Mouse (Mus musculus) G1E-ER4 (cell line): ENCODE results near the gene Asap3. TPM values are rescaled to one million over a fixed set of nuclear protein-coding genes. Genes with fewer than 3 reads are reported as not detected.

Experiments
- GATA1 ChIP-seq: IDR thresholded peaks from one replicate; pipeline ENCODE4 v1.8.0; 2012; ENCODE audit warnings: low read length, inconsistent platforms
- polyA plus RNA-seq: library from polyadenylated mRNA; stranded (reverse); fragments of >175 nt; gene quantifications from 2 replicates; pipeline ENCODE4 v1.2.3, GENCODE M21; 2012

Gene Asap3
- polyA plus RNA-seq, 1 experiment, result 0.08 TPM

DNA sequence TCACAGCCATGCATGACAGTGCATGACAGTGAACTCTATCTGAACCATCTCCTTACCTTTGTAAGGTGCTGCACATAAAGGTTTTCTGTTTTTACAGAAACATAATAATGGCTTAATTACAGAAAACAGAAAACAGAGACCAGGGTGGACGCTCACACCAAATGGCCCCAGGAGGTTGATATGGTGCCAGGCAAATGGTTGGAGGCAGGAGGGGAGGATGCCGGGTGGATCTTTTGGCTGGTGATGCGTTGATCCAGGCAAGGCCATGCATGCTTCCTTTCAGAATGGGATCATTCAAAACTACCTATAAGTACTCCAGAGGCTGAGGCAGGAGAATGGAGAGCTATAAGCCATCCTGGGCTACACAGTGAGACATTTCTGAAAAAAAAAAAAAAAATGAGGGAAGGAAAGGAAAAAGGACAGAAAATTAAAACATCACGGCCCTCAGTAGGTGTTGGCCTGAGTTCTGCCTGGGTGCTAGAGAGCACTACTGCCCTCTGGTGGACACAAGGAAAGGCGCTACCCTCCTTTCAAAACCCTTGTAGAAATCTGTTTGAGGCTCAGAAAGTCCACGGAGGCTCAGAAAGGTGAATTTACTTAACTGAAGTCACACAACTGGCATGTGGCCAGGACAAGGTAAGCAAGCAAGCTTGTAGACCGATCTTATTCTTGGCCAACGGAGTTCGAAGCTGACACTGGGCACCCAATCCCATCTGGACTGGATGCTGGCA is 6.4 kb upstream of the Asap3 start:
- TF ChIP-seq GATA1, result no peak

DNA sequence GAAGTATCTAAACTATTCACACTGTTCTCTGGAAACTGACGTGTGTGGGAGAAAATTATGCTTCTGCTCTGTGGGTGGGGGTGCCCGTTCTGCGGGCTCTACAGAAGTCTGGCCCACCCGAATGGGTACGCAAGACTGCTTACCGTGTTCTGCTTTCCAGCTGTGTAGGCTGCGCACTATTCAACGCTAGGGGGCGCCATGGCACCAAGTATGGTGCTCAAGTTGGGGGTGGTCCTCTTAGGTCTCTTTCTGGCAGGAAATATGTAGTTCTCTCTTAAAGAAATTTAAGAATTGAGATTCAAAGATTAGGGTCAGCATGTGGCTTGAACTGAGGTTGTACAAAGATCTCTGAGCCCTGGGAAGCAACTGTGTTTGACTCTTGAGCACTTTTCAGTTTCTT is 3.7 kb upstream of the Asap3 start:
- no peak for TF ChIP-seq GATA1

DNA sequence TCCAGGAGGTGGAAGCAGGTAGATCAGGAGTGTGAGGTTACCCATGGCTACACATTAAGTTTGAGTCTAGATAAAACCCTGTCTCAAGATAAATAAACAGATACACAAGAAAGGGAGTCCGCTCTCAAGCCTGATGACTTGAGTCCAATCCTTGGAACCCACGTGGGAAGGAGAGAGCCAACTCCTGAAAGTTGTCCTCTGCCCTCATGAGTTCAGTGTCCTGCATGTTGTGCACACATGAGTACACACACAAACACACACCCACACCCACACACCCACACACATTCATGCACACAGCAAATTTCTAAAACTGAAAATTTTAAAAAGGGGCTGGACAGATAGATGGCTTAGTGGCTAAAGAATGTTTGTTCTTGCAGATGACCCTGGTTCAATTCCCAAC is 1.4 kb upstream of the Asap3 start:
- no peak for TF ChIP-seq GATA1

DNA sequence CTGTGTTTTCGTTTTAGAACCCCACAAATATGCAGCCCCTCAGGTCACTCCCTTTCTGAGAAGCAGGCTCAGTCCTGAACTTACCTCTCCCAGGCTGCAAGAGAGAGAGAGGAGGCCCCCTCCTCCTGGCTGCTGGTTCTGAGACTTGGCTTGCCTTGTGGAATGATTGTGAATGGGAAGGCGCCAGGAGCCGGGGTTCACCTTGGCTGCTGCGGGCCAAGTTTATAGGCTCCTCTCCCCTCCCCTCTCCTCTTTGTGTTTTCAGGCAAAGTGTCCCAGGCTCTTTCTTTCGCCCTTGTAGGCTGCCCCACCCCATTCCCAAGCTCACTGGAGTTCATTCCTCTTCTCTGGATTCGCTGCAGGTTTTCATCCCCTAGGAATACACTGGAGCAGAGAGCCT is 778 bp downstream of the Asap3 start:
- no peak for TF ChIP-seq GATA1

DNA sequence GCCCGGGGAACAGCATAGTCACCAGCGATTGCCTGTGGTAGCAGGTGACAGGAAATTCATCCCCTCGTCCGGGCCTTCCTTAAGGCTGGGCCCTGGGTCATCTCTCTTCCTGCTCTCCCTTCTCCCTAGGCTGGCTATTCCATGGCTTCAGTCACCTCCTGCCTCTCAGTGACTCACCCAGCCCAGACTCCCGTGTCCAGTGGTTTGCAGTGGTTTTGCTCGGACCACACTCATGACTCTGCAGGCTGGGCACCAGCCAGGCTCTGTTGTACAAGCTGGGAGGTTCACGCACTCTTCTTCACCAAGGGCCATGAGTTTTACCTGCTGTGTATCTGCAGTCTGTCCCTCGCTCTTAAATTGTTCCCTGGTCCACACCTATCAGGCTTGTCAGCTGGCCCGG is 4.8 kb downstream of the Asap3 start:
- no peak for TF ChIP-seq GATA1

DNA sequence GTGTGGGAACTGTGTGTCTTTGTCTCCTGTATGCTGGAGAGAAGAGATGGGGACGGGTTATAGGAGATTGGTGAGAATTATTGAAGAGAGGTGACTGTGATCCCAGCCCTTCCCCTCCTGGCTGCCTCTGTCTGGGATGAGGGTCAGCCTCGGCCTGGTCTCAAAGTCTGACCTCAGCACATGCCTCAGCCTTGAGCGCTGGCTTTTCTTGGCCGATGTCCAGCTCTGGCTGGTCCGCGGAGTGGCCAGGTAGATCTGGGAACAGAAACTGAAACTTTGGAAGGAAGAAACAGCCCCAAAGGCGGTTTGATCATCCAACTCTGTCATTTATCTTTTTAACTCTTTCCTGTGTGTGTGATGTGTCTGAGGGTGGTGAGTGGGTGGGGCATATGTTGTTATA is 7.5 kb downstream of the Asap3 start:
- TF ChIP-seq GATA1, result no peak

DNA sequence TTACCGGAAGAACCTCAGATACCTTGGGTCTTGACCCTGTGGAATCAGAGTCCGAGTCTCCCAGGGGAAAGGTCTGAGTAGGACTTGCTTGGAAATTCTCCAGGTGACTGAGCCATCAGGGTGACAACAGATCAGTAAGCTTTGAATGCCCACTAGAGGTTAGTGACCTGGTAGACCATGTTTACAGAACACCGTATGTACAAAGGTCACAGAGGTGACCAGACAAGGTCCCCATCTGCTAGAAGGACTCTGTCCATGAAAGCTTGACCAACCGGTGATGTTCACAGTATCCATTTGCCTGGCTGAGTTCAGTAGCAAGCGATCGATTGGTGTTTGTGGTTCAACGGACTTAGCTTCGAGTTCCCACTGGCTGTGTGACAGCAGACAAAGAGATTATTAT is 8.7 kb downstream of the Asap3 start:
- no peak for TF ChIP-seq GATA1

DNA sequence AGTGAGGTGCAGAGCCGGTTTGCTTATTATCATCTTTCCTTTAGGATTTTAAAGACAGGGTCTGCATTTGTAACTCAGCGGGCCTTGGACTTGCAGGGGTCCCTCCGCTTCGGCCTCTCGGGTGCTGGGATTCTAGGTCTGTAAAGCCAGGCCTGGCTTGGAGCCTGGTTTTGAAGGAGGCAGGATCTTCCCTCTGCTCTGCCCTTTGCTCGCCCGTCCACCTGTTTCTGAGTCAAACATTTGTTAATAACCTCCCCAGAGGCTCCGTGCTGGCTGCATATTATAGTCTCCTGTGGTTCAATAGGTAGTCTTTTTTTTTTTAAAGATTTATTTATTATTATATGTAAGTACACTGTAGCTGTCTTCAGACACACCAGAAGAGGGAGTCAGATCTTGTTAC is 9.4 kb downstream of the Asap3 start:
- TF ChIP-seq GATA1, result no peak

DNA sequence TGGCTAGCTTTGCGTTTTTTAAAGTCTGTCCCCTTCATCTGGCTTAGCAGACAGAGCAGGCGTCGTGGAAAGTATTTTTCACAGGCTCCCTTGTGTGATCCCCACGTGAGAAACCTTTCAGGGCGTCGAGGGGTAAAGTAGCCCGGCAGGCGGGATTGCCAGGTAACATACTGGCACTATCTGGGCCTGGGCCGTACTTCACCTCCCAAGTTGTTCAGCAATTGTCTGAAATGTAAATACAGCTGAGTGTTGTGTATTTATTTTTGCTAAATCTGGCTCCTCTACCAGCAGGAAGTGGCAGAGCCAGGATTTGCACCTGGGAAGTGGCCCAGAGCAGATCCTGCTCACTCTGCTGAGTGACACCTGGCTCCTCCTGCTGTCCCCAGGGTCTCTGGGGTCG is 10.9 kb downstream of the Asap3 start:
- TF ChIP-seq GATA1, result no peak

DNA sequence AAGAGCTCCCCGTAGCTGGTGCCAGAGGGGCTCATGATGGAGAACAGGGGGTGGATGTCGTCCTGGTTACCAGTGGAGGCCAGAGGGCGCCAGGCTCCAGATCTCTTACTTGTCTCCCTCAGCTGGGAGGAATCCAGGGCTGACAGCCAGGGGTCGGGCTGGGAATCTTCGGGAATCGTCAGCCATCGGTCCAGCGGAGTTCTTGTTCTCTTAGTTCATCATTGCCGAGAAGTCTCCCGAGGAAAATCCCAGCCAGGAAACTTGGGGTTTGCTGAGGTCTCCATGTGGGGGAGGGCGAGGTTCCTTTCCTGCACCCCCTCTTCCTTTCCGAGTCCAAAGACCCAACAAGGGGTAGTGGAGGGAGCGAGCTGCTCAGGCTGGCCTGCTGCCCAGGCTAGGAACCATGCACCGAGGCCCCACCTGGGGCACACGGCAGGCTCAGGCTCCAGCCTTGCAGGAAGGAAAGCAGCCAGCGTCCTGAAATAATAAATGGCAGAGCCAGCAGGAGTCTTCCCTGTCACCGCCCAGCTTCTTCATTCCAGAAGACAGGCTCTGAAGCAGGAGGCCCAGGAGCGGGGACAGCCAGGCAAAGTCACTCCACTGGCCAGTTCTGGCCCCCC is 12.5 kb downstream of the Asap3 start:
- TF ChIP-seq GATA1, result no peak

DNA sequence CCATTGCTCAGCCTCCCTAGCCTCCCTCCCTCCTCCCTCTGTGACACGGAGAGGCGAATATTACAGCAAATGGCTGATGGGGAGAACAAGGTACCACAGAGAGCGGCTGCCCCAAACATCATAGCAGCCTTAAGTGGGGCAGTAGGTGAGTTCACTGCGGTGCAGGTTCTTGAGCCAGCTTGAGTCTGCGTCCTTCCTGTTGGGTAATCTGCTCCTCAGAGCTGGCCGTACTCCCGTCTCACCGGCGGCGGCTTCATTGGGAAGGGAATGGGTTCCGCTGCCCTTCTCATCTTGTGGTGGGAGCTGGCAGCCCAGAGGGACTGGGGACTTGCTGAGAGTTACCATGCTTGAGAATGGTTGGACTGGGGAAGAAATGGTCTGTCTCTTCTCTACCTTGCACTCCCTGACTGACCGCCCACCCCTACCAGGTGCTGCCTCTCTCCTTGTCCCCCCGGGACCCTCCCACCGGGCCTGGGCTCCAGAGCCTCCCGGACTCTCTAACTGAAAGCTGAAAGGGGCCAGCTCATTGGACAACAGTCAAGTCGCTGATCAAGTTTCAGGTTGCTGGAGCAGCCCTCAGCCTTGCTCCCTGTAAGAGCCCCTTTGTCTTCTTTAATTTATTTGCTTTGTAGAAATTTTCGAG is 14.1 kb downstream of the Asap3 start:
- TF ChIP-seq GATA1, result no peak

DNA sequence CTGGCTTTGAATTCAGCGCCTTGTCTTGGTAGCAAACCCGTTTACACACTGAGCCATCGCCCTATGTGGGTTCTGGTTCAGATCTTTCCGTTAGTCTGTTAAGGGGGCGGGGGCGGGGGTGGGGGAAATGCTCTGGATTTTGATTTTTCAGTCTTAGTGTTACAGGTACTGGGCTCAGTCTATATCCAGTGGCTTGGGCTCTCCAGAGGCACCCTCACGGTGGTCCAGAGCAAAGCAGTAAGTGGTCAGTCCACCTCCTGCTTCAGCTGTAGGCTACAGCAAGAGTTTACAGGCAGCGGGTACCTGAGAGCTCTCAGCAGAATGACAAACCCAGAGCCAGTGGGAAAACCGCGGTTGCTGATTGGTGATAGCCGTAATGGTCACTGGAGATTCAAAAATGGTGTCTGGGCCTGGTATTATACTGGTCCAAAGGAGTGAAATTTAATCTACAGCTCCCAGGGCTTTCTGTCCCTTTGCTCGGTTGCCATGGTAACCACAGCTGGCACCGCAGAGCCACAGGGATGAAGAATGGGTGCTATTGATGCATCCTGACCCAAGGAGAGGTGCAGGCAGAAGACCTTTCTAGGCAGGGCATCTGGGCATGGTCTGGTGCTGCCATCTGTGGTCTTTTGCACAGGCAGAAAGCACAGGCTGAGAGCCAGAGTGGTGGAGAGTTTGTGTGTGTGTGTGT is 17.5 kb downstream of the Asap3 start:
- TF ChIP-seq GATA1, result no peak

DNA sequence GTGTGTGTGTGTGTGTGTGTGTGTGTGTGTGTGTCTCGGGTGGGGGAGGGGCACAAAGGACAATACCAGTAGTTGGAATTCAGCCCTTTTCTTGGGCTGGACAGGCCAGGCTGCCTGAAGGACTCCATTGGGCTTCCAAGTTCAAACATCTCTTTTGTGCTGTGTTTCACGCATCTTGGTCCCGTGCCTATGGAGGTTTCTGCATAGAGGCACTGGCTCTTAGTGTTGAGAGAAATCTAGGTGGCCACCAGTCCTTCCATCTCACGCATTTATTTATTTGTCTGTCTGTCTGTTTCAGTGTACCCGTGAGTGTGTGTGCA is 18.0 kb downstream of the Asap3 start:
- TF ChIP-seq GATA1, result no peak

DNA sequence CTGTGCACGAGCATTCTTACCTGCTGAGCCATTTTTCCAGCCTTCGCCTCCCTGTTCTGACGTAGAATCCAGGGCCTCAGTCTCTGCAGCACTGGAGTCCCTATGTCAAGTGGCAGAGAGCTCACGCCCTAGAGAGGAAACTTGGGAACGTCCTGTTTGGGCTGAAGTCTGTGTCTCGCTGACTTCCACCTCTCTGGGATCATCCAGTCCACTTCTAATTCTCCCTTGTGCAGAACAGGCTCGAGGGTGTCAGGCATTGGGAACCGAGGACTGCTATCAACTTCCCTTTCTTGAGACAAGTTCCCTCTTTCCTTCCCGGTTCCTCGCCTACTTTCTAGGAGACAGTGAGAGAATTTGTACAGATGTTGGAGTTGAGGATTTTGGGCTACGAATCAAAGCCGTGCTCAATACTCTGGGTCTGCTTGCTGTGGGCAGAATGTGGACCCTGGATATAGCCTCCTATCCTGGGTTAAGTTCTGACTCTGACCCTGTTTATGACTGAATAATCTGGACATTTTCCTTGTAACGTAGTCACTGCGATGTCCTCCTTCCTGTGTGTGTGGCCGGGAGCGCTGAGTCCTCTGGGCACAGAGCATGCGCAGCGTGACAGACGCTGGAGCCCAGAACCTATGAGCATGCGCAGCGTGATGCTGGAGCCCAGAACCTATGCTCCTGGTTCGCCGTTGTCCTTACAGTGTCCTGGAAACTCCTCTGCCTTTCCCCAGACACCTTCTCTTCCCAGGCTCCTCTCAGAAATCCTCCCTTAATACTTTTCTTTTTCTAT is 18.7 kb downstream of the Asap3 start:
- TF ChIP-seq GATA1, result no peak

DNA sequence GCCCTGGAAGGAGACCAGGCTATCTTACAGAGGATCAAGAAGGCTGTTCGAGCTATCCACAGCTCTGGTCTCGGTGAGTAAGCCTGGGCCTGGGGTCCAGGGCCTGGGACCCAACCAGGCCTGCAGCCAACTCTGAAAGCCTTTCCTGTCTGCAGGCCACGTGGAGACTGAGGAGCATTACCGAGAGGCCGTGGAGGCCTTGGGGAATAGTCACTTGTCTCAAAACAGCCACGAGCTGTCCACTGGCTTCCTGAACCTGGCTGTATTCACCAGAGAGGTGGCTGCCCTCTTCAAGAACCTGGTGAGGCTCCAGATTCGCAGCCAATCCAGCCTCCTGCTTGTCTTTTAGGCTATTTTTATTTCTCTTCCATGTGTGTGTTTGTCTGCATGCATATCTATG is 21.2 kb downstream of the Asap3 start:
- TF ChIP-seq GATA1, result no peak

DNA sequence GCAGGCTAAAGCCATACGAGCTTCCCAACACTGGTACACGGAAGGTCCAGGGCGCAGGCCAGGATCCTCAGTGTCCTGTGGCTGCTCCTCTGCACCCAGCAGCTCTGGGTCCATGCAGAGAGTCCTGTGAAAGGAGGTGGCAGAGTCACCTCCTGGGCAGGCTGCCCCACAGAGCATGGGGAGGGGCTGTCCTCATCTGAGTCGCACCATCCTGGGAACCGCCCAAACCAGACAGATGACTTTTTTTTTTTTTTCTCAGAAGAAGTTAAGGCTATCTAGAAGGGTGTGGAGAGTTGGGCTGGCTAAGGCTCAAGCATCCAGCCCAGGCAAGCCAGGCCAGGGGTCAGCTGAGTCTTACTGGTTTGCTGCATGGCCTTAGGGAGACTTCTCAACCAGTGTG is 22.5 kb downstream of the Asap3 start:
- no peak for TF ChIP-seq GATA1
